Mouse (Mus musculus) cerebellum, postnatal 36 days (tissue): Measurements from ENCODE around the gene Fpr-rs4.
"Not testable (repeated sequence)": the region's sequence is repeated elsewhere in the genome, so short reads cannot be mapped to it uniquely, and the experiment has no call there.

Experiments used
- DNase-seq, 2 experiments: peaks; one replicate each; pipeline ENCODE4 v3.0.0; 2021 to 2022; ENCODE audit warnings: mixed read lengths in 2 of 2

Gene Fpr-rs4

GRCm38 (mm10) chr17:18021433-18021832 is at the start of gene Fpr-rs4:
Gene Fpr-rs4 (plus strand): TSS chr17:18021733.
- no peak for DNase-seq

- no peak for DNase-seq
Measured at GRCm38 (mm10) chr17:17973443-17973842, 48.1 kb upstream of the Fpr-rs4 start.

- not testable (repeated sequence) for DNase-seq
Measured at GRCm38 (mm10) chr17:17981232-17981631, 40.3 kb upstream of the Fpr-rs4 start.

GRCm38 (mm10) chr17:18004752-18005151 is 16.8 kb upstream of the Fpr-rs4 start:
- no peak for DNase-seq

GRCm38 (mm10) chr17:18049124-18049523 is 27.6 kb downstream of the Fpr-rs4 start, which contains the start of gene Vmn2r124:
Gene Vmn2r124 (plus strand): TSS chr17:18049424.
- no peak for DNase-seq
